Mouse (Mus musculus): ENCODE data around the gene Unc13d. TPM values are rescaled to one million over a fixed set of nuclear protein-coding genes. Genes with fewer than 3 reads are reported as not detected.

Unc13d gene
- polyA plus RNA-seq, 1 experiment from 2014 or later, result 0.92 TPM

- no peaks in the 10 kb centered on the region for H3K36me3 ChIP-seq
- H3K9ac ChIP-seq (replicated peaks), result no peak overlapping the region
- no peak for ATAC-seq (ENCODE audit: low FRiP score, low read depth)
- no peaks in the 10 kb centered on the region for H3K9me3 ChIP-seq
- WGBS, result 7% methylated on average over 19 of the region's 19 CpGs
- no peak overlapping the region for H3K4me3 ChIP-seq
- peaks cover 44% of the 10 kb centered on the region for H3K4me1 ChIP-seq
- no peak overlapping the region for H3K27ac ChIP-seq (replicated peaks)
- peaks cover 77% of the 10 kb centered on the region for H3K27me3 ChIP-seq
- no peak overlapping the region for H3K4me2 ChIP-seq (replicated peaks)
Measured at GRCm38 (mm10) chr11:116107777-116108285, 30.1 kb upstream of the Unc13d start.

GRCm38 (mm10) chr11:116106963-116107776, 29.4 kb upstream of the Unc13d start:
- H3K4me3 ChIP-seq, result no peak overlapping the region
- peaks cover 76% of the 10 kb centered on the region for H3K27me3 ChIP-seq
- 13% methylated on average over 14 of the region's 14 CpGs for WGBS
- no peaks in the 10 kb centered on the region for H3K36me3 ChIP-seq
- no peak overlapping the region for H3K27ac ChIP-seq (replicated peaks)
- no peaks in the 10 kb centered on the region for H3K9me3 ChIP-seq
- H3K4me1 ChIP-seq, result peaks cover 48% of the 10 kb centered on the region
- H3K4me2 ChIP-seq (replicated peaks), result no peak overlapping the region
- H3K9ac ChIP-seq (replicated peaks), result no peak overlapping the region
- no peak for ATAC-seq (ENCODE audit: low FRiP score, low read depth)

GRCm38 (mm10) chr11:116106154-116106962, 28.6 kb upstream of the Unc13d start:
- Histone ChIP-seq H3K9ac (replicated peaks) (0 out of 2 replicates have a peak overlapping the region, but pooled peaks have one; percentile 24), H3K4me1 (peaks cover 56% of the 10 kb centered on the region), H3K36me3 (no peaks in the 10 kb centered on the region), H3K9me3 (no peaks in the 10 kb centered on the region), H3K4me3 (no peak overlapping the region), H3K27ac (replicated peaks) (no peak overlapping the region), H3K27me3 (peaks cover 68% of the 10 kb centered on the region), H3K4me2 (replicated peaks) (peak overlapping the region; percentile 41)
- WGBS, result 23% methylated on average over 32 of the region's 32 CpGs
- ATAC-seq (ENCODE audit: low FRiP score, low read depth), result no peak

- H3K4me3 ChIP-seq, result no peak overlapping the region
- H3K4me2 ChIP-seq (replicated peaks), result no peak overlapping the region
- H3K36me3 ChIP-seq, result no peaks in the 10 kb centered on the region
- H3K27ac ChIP-seq (replicated peaks), result no peak overlapping the region
- no peak overlapping the region for H3K9ac ChIP-seq (replicated peaks)
- peaks cover 54% of the 10 kb centered on the region for H3K4me1 ChIP-seq
- 98% methylated on average over 2 of the region's 2 CpGs for WGBS
- peaks cover 55% of the 10 kb centered on the region for H3K27me3 ChIP-seq
- ATAC-seq (ENCODE audit: low FRiP score, low read depth), result no peak
- no peaks in the 10 kb centered on the region for H3K9me3 ChIP-seq
Measured at GRCm38 (mm10) chr11:116105065-116105464, 27.3 kb upstream of the Unc13d start.

- Histone ChIP-seq H3K4me1 (peaks cover 45% of the 10 kb centered on the region), H3K4me3 (no peak overlapping the region), H3K4me2 (replicated peaks) (no peak overlapping the region), H3K27ac (replicated peaks) (peak overlapping the region; percentile 11; the same call in 1 of the 2 replicates), H3K27me3 (peaks cover 46% of the 10 kb centered on the region), H3K36me3 (no peaks in the 10 kb centered on the region), H3K9me3 (no peaks in the 10 kb centered on the region), H3K9ac (replicated peaks) (no peak overlapping the region)
- no peak for ATAC-seq (ENCODE audit: low FRiP score, low read depth)
- 52% methylated on average over 14 of the region's 14 CpGs for WGBS
Measured at GRCm38 (mm10) chr11:116104006-116104646, 26.4 kb upstream of the Unc13d start.

GRCm38 (mm10) chr11:116103572-116103971, 25.8 kb upstream of the Unc13d start:
- 89% methylated on average over 11 of the region's 12 CpGs for whole genome bisulfite sequencing
- peaks cover 40% of the 10 kb centered on the region for H3K27me3 ChIP-seq

GRCm38 (mm10) chr11:116102472-116102871, 24.7 kb upstream of the Unc13d start:
- no peak overlapping the region for H3K4me2 ChIP-seq (replicated peaks)
- no peak for ATAC-seq (ENCODE audit: low FRiP score, low read depth)
- 63% methylated on average over 3 of the region's 4 CpGs for WGBS
- peaks cover 37% of the 10 kb centered on the region for H3K4me1 ChIP-seq
- no peaks in the 10 kb centered on the region for H3K9me3 ChIP-seq
- no peaks in the 10 kb centered on the region for H3K36me3 ChIP-seq
- H3K4me3 ChIP-seq, result no peak overlapping the region
- H3K9ac ChIP-seq (replicated peaks), result no peak overlapping the region
- peak overlapping the region; percentile 58 for H3K27ac ChIP-seq (replicated peaks)
- peaks cover 29% of the 10 kb centered on the region for H3K27me3 ChIP-seq

More at GRCm38 (mm10) chr11:116103572-116103971, 25.8 kb upstream of the Unc13d start:
- Histone ChIP-seq H3K4me3 (no peak overlapping the region), H3K4me1 (peaks cover 41% of the 10 kb centered on the region), H3K36me3 (no peaks in the 10 kb centered on the region), H3K9me3 (no peaks in the 10 kb centered on the region), H3K4me2 (replicated peaks) (no peak overlapping the region), H3K9ac (replicated peaks) (no peak overlapping the region), H3K27ac (replicated peaks) (no peak overlapping the region)
- no peak for ATAC-seq (ENCODE audit: low FRiP score, low read depth)

- H3K4me3 ChIP-seq, result no peak overlapping the region
- no peaks in the 10 kb centered on the region for H3K36me3 ChIP-seq
- peak overlapping the region; percentile 7; the same call in 1 of the 2 replicates for H3K4me2 ChIP-seq (replicated peaks)
- peaks cover 34% of the 10 kb centered on the region for H3K4me1 ChIP-seq
- no peak overlapping the region; the same call in 1 of the 2 replicates for H3K9ac ChIP-seq (replicated peaks)
- 38% methylated on average over 11 of the region's 11 CpGs for WGBS
- H3K27me3 ChIP-seq, result peaks cover 24% of the 10 kb centered on the region
- H3K9me3 ChIP-seq, result peaks cover under 1% of the 10 kb centered on the region; the same call in 1 of the 2 replicates
- H3K27ac ChIP-seq (replicated peaks), result peak overlapping the region; percentile 58
- no peak for ATAC-seq (ENCODE audit: low FRiP score, low read depth)
Measured at GRCm38 (mm10) chr11:116101931-116102381, 24.2 kb upstream of the Unc13d start.

GRCm38 (mm10) chr11:116100839-116101238, 23.1 kb upstream of the Unc13d start:
- Histone ChIP-seq H3K9ac (replicated peaks) (no peak overlapping the region), H3K36me3 (no peaks in the 10 kb centered on the region), H3K27ac (replicated peaks) (no peak overlapping the region), H3K4me2 (replicated peaks) (no peak overlapping the region), H3K27me3 (peaks cover 13% of the 10 kb centered on the region), H3K4me3 (no peak overlapping the region), H3K4me1 (peaks cover 23% of the 10 kb centered on the region), H3K9me3 (peaks cover 5% of the 10 kb centered on the region; the same call in 1 of the 2 replicates)
- 79% methylated on average over 7 of the region's 7 CpGs for WGBS
- ATAC-seq (ENCODE audit: low FRiP score, low read depth), result no peak

GRCm38 (mm10) chr11:116100385-116100784, 22.6 kb upstream of the Unc13d start:
- no peak for ATAC-seq (ENCODE audit: low FRiP score, low read depth)
- H3K27ac ChIP-seq (replicated peaks), result no peak overlapping the region
- no peak overlapping the region for H3K9ac ChIP-seq (replicated peaks)
- no peaks in the 10 kb centered on the region for H3K36me3 ChIP-seq
- WGBS, result 84% methylated on average over 6 of the region's 6 CpGs
- H3K4me2 ChIP-seq (replicated peaks), result no peak overlapping the region
- H3K9me3 ChIP-seq, result peaks cover 5% of the 10 kb centered on the region; the same call in 1 of the 2 replicates
- H3K4me3 ChIP-seq, result no peak overlapping the region
- H3K27me3 ChIP-seq, result peaks cover 8% of the 10 kb centered on the region
- H3K4me1 ChIP-seq, result peaks cover 22% of the 10 kb centered on the region

GRCm38 (mm10) chr11:116099462-116099861, 21.7 kb upstream of the Unc13d start:
- 87% methylated on average over 6 of the region's 6 CpGs for WGBS
- Histone ChIP-seq H3K4me3 (no peak overlapping the region), H3K4me1 (peaks cover 21% of the 10 kb centered on the region), H3K9ac (replicated peaks) (no peak overlapping the region), H3K4me2 (replicated peaks) (no peak overlapping the region), H3K27ac (replicated peaks) (no peak overlapping the region), H3K36me3 (no peaks in the 10 kb centered on the region), H3K27me3 (peaks cover 4% of the 10 kb centered on the region), H3K9me3 (peaks cover 5% of the 10 kb centered on the region; the same call in 1 of the 2 replicates)
- ATAC-seq (ENCODE audit: low FRiP score, low read depth), result no peak
